Mouse (Mus musculus) kidney, embryonic 16.5 days (tissue): ENCODE data around the gene Slc30a2. TPM values are rescaled to one million over a fixed set of nuclear protein-coding genes. Genes with fewer than 3 reads are reported as not detected.
"Not testable (repeated sequence)": the region's sequence is repeated elsewhere in the genome, so short reads cannot be mapped to it uniquely, and the experiment has no call there.

ENCODE experiments used
- ATAC-seq: fragments of 200-750 bp; cut with Nextera tagmentation; 2 replicates; pipeline ENCODE4 v1.8.0; 2017; ENCODE audit warnings: moderate TSS enrichment; ENCODE audit not compliant: low FRiP score, low TSS enrichment
- H3K27ac ChIP-seq: fragments of 300-500 bp; sonication (generic); 2 replicates; pipeline ENCODE4 v1.5.1; 2014; ENCODE audit warnings: low read length
- H3K27me3 ChIP-seq: fragments of 300-500 bp; sonication (generic); 2 replicates; pipeline ENCODE4 v1.6.1; 2014; ENCODE audit warnings: low read length, control low read depth, mixed read lengths; ENCODE audit not compliant: insufficient read depth
- H3K36me3 ChIP-seq: fragments of 300-500 bp; sonication (generic); 2 replicates; pipeline ENCODE4 v1.6.1; 2014; ENCODE audit warnings: low read length, control low read depth, mixed read lengths; ENCODE audit not compliant: insufficient read depth
- H3K4me1 ChIP-seq: fragments of 300-500 bp; sonication (generic); 2 replicates; pipeline ENCODE4 v1.6.1; 2014; ENCODE audit warnings: low read length, control low read depth, mixed read lengths; ENCODE audit not compliant: insufficient read depth
- H3K4me2 ChIP-seq: fragments of 300-500 bp; sonication (generic); replicated peaks from 2 replicates; pipeline ENCODE4 v1.6.1; 2014; ENCODE audit warnings: low read depth, low read length
- H3K4me3 ChIP-seq: fragments of 300-500 bp; sonication (generic); 2 replicates; pipeline ENCODE4 v1.5.1; 2014; ENCODE audit warnings: mild to moderate bottlenecking, low read length
- H3K9ac ChIP-seq: fragments of 300-500 bp; sonication (generic); replicated peaks from 2 replicates; pipeline ENCODE4 v1.6.1; 2014; ENCODE audit warnings: low read length
- H3K9me3 ChIP-seq: fragments of 300-500 bp; sonication (generic); 2 replicates; pipeline ENCODE4 v1.6.1; 2016; ENCODE audit warnings: low read length, control low read depth
- WGBS: fragments of 180-500 bp; shearing (Covaris S2); extraction: QIAGEN DNeasy Blood & Tissue Kit; methylation state at CpG from one replicate; pipeline ENCODE4 v1.1.7; 2014; 5-methylcytosine and 5-hydroxymethylcytosine counted together
- polyA plus RNA-seq: library from polyadenylated mRNA; unstranded; fragments of >200 nt; fragmentation: Nextera tagmentation; extraction: Ambion mirVana; gene quantifications from 2 replicates; pipeline ENCODE4 v1.2.1, GENCODE M21; 2015

Gene Slc30a2
- polyA plus RNA-seq, 1 experiment from 2014 or later: 0.92 TPM

GRCm38 (mm10) chr4:134341231-134341630 lies 1.8 kb upstream of the Slc30a2 start:
- H3K4me3 ChIP-seq, ATAC-seq, H3K9ac ChIP-seq, H3K36me3 ChIP-seq, H3K27ac ChIP-seq, H3K4me2 ChIP-seq, H3K9me3 ChIP-seq: not testable (repeated sequence)
- H3K27me3 ChIP-seq: peaks cover 36% of the 10 kb centered on the region
- peaks cover 13% of the 10 kb centered on the region for H3K4me1 ChIP-seq
- 76% methylated on average over 6 of the region's 6 CpGs for WGBS

DNA sequence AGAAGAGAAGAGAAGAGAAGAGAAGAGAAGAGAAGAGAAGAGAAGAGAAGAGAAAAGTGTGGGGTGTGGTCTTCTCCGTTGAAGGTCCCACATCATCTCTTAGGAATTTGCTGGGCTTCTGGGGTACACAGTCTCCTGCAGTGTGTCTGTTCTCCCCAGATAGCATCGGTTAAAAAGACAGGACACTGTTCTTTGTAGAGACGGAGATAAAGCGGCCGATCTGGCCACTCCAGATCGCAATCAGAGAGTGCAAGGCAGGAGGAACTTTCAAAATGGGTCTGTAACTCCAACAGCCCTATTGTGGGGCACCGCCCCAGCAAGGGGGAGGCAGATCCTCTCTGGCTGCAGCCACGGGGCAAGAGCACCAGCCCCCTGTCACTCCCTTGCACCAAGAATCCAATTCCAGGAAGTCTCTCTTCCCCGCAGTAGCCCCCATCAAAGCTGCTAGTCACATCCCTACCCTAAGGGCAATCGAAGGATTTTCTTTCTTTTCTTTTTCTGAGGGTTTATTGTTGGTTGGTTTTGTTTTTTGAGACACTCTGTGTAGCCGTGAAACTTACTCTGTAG lies 685 bp upstream of the Slc30a2 start:
- Histone ChIP-seq H3K9ac (no peak overlapping the region), H3K9me3 (no peaks in the 10 kb centered on the region), H3K4me2 (peak overlapping the region; percentile 53; the same call in 1 of the 2 replicates), H3K27ac (no peak overlapping the region), H3K4me1 (peaks cover 13% of the 10 kb centered on the region), H3K4me3 (no peak overlapping the region; the same call in 1 of the 2 replicates), H3K36me3 (no peaks in the 10 kb centered on the region), H3K27me3 (peaks cover 36% of the 10 kb centered on the region)
- ATAC-seq: no peak
- WGBS: 46% methylated on average over 11 of the region's 11 CpGs

DNA sequence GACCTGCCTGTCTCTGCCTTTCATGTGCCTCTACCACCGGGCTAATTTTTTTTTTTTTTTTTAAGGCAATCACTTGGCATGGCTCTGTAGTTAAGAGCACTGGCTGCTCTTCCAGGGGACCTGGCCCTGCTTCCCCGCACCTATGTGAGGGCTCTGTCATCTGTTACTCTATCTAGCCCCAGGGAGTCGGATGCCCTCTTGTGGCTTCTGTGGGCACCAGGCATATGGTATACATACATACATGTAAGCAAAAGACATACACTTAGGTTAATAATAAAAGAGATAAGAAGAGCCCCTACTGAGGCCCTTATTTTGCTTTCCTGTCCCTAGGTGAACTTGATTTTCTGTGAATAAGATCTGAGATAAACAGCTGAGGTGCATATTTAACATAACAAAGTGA lies 1.6 kb downstream of the Slc30a2 start:
- WGBS: 51% methylated on average over 3 of the region's 3 CpGs
- H3K9ac ChIP-seq: no peak overlapping the region
- peaks cover 13% of the 10 kb centered on the region for H3K4me1 ChIP-seq
- no peaks in the 10 kb centered on the region for H3K9me3 ChIP-seq
- peaks cover 36% of the 10 kb centered on the region for H3K27me3 ChIP-seq
- no peak overlapping the region for H3K4me2 ChIP-seq
- H3K27ac ChIP-seq: no peak overlapping the region
- no peaks in the 10 kb centered on the region for H3K36me3 ChIP-seq
- H3K4me3 ChIP-seq: no peak overlapping the region
- no peak for ATAC-seq

GRCm38 (mm10) chr4:134345802-134346201 lies 2.8 kb downstream of the Slc30a2 start:
- Histone ChIP-seq H3K9me3 (no peaks in the 10 kb centered on the region), H3K36me3 (no peaks in the 10 kb centered on the region), H3K4me1 (peaks cover 13% of the 10 kb centered on the region), H3K4me3 (no peak overlapping the region), H3K27ac (no peak overlapping the region), H3K4me2 (no peak overlapping the region), H3K27me3 (peaks cover 36% of the 10 kb centered on the region), H3K9ac (no peak overlapping the region)
- no peak for ATAC-seq
- 93% methylated on average over 15 of the region's 15 CpGs for WGBS

DNA sequence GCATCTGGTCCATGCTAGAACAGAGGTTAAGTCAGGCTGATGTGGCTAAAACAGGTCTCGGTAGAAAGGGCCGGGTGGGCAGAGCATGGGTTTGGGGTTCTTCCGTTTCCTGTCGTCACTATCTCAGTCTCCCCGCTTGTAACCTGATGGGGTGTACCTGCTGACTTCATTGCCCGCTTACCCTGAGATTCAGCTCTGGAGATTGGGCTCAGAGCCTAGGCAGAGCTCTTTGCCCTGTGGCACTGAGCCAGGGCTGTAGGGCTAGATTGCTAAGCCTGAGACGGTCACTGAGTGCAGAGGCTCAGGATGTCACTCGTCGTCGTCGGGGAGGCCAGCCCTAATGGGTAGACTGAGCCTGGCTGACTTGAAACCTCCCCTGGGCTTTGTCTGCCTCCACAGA lies 5.1 kb downstream of the Slc30a2 start:
- Histone ChIP-seq H3K27me3 (peaks cover 21% of the 10 kb centered on the region), H3K36me3 (no peaks in the 10 kb centered on the region), H3K9me3 (no peaks in the 10 kb centered on the region), H3K4me2 (no peak overlapping the region), H3K4me1 (peaks cover 30% of the 10 kb centered on the region), H3K4me3 (no peak overlapping the region), H3K9ac (no peak overlapping the region), H3K27ac (no peak overlapping the region)
- 69% methylated on average over 11 of the region's 11 CpGs for WGBS
- ATAC-seq: no peak

DNA sequence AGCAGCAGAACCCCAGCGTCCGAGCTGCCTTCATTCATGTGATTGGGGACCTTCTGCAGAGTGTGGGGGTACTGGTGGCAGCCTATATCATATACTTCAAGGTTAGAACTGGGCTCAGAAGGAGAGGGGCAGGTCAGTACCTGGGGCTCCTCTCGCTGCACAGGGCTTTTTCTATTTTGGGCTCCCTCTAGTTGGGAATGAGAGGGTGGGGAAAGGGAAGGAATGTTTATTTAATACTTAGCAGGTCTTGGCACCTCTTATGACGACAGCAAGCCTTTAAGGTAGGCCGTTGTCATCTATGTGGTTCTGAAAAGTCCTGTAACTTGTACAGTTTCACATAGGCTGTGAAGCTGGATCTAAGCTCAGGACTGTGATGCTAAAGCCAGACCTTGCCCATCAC lies 5.6 kb downstream of the Slc30a2 start:
- no peak overlapping the region for H3K4me3 ChIP-seq
- WGBS: 80% methylated on average over 5 of the region's 5 CpGs
- no peak overlapping the region for H3K9ac ChIP-seq
- H3K27me3 ChIP-seq: peaks cover 17% of the 10 kb centered on the region
- no peak for ATAC-seq
- no peak overlapping the region for H3K4me2 ChIP-seq
- H3K4me1 ChIP-seq: peaks cover 30% of the 10 kb centered on the region
- H3K36me3 ChIP-seq: no peaks in the 10 kb centered on the region
- no peaks in the 10 kb centered on the region for H3K9me3 ChIP-seq
- no peak overlapping the region for H3K27ac ChIP-seq

- WGBS: 89% methylated on average over 7 of the region's 7 CpGs
- ATAC-seq: no peak
- H3K27ac ChIP-seq: no peak overlapping the region
Measured at GRCm38 (mm10) chr4:134349829-134350228, 6.8 kb downstream of the Slc30a2 start.

DNA sequence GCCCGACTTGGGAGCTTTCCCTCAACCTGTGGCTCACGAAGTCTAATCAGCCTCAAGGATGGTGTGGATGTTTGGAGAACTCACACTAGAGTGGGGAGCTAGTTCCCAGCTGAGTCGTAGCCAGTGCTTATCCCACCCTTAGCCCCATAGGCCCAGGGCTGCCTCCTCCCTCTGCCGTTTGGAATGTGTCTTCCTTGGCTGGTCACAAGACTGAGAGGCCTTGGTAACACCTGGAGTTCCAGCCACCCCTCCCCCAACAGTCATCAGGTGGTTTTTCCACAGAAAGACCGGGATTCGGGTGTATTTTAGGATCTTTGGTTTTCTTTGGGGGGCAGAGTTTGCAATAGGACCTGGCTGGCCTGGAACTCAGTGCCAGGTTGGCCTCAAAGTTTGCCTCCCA lies 7.7 kb downstream of the Slc30a2 start:
- H3K27ac ChIP-seq: no peak overlapping the region
- no peak overlapping the region for H3K9ac ChIP-seq
- H3K4me3 ChIP-seq: no peak overlapping the region
- peaks cover 3% of the 10 kb centered on the region for H3K27me3 ChIP-seq
- H3K4me1 ChIP-seq: peaks cover 30% of the 10 kb centered on the region
- no peaks in the 10 kb centered on the region for H3K36me3 ChIP-seq
- H3K4me2 ChIP-seq: no peak overlapping the region
- WGBS: 75% methylated on average over 6 of the region's 6 CpGs
- H3K9me3 ChIP-seq: no peaks in the 10 kb centered on the region
- no peak for ATAC-seq

More at GRCm38 (mm10) chr4:134349829-134350228, 6.8 kb downstream of the Slc30a2 start:
- peaks cover 29% of the 10 kb centered on the region for H3K4me1 ChIP-seq
- no peak overlapping the region for H3K4me2 ChIP-seq
- no peaks in the 10 kb centered on the region for H3K9me3 ChIP-seq
- no peaks in the 10 kb centered on the region for H3K36me3 ChIP-seq
- no peak overlapping the region for H3K9ac ChIP-seq
- no peak overlapping the region for H3K4me3 ChIP-seq
- peaks cover 8% of the 10 kb centered on the region for H3K27me3 ChIP-seq

DNA sequence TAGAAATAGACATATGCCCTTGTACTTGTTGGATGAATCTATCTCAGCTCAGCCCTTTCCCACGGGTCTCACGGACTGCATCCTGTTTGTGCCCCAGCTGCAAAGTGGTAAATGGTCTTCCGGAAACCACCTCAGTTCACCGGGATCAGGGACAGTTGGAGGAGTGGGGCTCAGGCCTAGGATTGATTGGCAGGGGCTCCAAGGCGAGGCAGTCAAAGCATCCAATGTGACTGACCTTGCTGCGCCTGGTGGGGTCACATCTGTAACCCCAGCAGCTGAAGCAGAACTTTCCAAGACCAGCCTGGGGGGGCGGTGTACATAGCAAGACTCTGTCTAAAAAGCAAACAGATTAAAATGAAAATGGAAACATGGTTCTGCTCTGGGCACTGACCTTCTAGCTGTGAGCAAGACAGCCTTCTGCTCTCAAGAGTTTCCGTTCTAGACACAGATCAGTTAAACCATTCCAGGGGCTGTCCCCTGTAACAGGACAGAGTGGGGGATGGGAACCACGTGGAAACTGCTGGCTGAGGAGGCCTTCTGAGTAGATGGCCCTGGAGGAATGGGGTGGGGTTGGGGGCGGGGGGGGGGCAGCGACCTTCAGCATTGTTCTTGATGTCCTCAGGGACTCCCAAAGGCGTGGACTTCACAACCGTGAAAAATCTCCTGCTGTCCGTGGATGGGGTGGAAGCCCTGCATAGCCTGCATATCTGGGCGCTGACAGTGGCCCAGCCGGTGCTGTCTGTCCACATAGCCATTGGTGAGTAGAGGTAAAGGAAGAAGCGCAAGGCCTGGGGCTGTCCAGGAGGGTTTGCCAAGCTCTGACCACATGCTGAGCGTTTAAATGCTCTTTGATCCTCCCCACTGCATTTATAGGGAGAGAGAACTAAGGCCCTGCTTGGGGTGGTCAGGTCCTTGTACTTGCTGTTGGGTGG lies 8.6 kb downstream of the Slc30a2 start:
- Histone ChIP-seq H3K4me1 (peaks cover 40% of the 10 kb centered on the region), H3K9ac (peak overlapping the region; percentile 20; the same call in 1 of the 2 replicates), H3K9me3 (no peaks in the 10 kb centered on the region), H3K27me3 (no peaks in the 10 kb centered on the region), H3K36me3 (no peaks in the 10 kb centered on the region), H3K4me3 (no peak overlapping the region), H3K27ac (no peak overlapping the region), H3K4me2 (no peak overlapping the region)
- ATAC-seq: no peak
- WGBS: 39% methylated on average over 18 of the region's 18 CpGs

DNA sequence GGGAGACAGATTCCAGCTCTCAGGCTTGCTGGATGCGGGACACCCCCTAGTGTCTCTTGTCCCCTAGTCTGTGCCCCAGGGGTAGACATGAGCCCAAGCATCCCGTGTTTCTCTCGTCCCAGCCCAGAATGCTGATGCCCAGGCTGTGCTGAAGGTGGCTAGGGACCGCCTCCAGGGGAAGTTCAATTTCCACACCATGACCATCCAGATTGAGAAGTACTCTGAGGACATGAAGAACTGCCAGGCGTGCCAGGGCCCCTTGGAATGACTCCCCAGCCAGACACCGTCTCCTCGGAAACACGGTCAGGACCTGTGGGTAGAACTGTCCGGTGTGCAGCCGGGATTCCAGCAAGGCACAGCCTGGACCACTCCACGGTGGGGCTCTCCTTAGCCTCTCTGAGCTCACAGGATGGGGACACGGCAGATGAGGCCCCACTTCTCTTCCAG lies 9.3 kb downstream of the Slc30a2 start:
- Histone ChIP-seq H3K4me1 (peaks cover 44% of the 10 kb centered on the region), H3K27ac (no peak overlapping the region), H3K36me3 (no peaks in the 10 kb centered on the region), H3K4me3 (no peak overlapping the region), H3K27me3 (no peaks in the 10 kb centered on the region), H3K9ac (0 out of 2 replicates have a peak overlapping the region, but pooled peaks have one; percentile 8), H3K4me2 (no peak overlapping the region), H3K9me3 (no peaks in the 10 kb centered on the region)
- WGBS: 72% methylated on average over 12 of the region's 12 CpGs
- ATAC-seq: no peak
